Mouse (Mus musculus) limb, embryonic 13.5 days (tissue): ENCODE data around the gene Susd6. TPM values are rescaled to one million over a fixed set of nuclear protein-coding genes. Genes with fewer than 3 reads are reported as not detected.
A peak's percentile ranks its signal among the peaks of the same experiment; 100 is the strongest.

Experiments
- ATAC-seq: fragments of 200-750 bp; cut with Nextera tagmentation; 2 replicates; pipeline ENCODE4 v1.8.0; 2017; ENCODE audit warnings: low read depth, moderate number of reproducible peaks, moderate TSS enrichment; ENCODE audit not compliant: low FRiP score
- H3K27ac ChIP-seq: fragments of 300-500 bp; sonication (generic); 2 replicates; pipeline ENCODE4 v1.5.1; 2015; ENCODE audit warnings: inconsistent platforms, mild to moderate bottlenecking, moderate library complexity
- H3K27me3 ChIP-seq: fragments of 300-500 bp; sonication (generic); 2 replicates; pipeline ENCODE4 v1.6.1; 2015; ENCODE audit warnings: mild to moderate bottlenecking, inconsistent platforms
- H3K36me3 ChIP-seq: fragments of 300-500 bp; sonication (generic); 2 replicates; pipeline ENCODE4 v1.6.1; 2015; ENCODE audit warnings: inconsistent platforms, mild to moderate bottlenecking, moderate library complexity
- H3K4me1 ChIP-seq: fragments of 300-500 bp; sonication (generic); 2 replicates; pipeline ENCODE4 v1.6.1; 2015; ENCODE audit warnings: inconsistent platforms
- H3K4me2 ChIP-seq: fragments of 300-500 bp; sonication (generic); replicated peaks from 2 replicates; pipeline ENCODE4 v1.6.1; 2015; ENCODE audit warnings: inconsistent platforms, mild to moderate bottlenecking, moderate library complexity
- H3K4me3 ChIP-seq: fragments of 300-500 bp; sonication (generic); 2 replicates; pipeline ENCODE4 v1.5.1; 2015; ENCODE audit warnings: moderate library complexity, mild to moderate bottlenecking, inconsistent platforms
- H3K9ac ChIP-seq: fragments of 300-500 bp; sonication (generic); 2 replicates; pipeline ENCODE4 v1.6.1; 2015; ENCODE audit warnings: mild to moderate bottlenecking, inconsistent platforms
- H3K9me3 ChIP-seq: fragments of 300-500 bp; sonication (generic); 2 replicates; pipeline ENCODE4 v1.6.1; 2016; ENCODE audit warnings: inconsistent platforms
- WGBS: fragments of 180-500 bp; shearing (Covaris S2); methylation state at CpG from one replicate; pipeline ENCODE4 v1.1.7; 2015; 5-methylcytosine and 5-hydroxymethylcytosine counted together
- polyA plus RNA-seq: library from polyadenylated mRNA; unstranded; fragments of >200 nt; fragmentation: Nextera tagmentation; extraction: Ambion mirVana; gene quantifications from 2 replicates; pipeline ENCODE4 v1.2.1, GENCODE M21; 2015

The Susd6 gene
- polyA plus RNA-seq, 1 experiment from 2014 or later: 15.7 TPM

- 67% methylated on average over 1 of the region's 1 CpGs for WGBS
- H3K9me3 ChIP-seq: no peaks in the 10 kb centered on the region
- H3K36me3 ChIP-seq: peaks cover 11% of the 10 kb centered on the region; the same call in 1 of the 2 replicates
- H3K4me3 ChIP-seq: no peak overlapping the region
- no peak overlapping the region for H3K9ac ChIP-seq
- H3K27me3 ChIP-seq: no peaks in the 10 kb centered on the region
- ATAC-seq: no peak
- H3K4me2 ChIP-seq: no peak overlapping the region
- H3K4me1 ChIP-seq: peaks cover 4% of the 10 kb centered on the region; the same call in 1 of the 2 replicates
- H3K27ac ChIP-seq: no peak overlapping the region
These were observed 42.0 kb downstream of the Susd6 start for GRCm38 (mm10) chr12:80832313-80832712.

GRCm38 (mm10) chr12:80833541-80833940 lies 43.2 kb downstream of the Susd6 start:
- Histone ChIP-seq H3K9me3 (no peaks in the 10 kb centered on the region), H3K4me1 (peaks cover 4% of the 10 kb centered on the region; the same call in 1 of the 2 replicates), H3K4me2 (no peak overlapping the region), H3K4me3 (no peak overlapping the region), H3K27me3 (no peaks in the 10 kb centered on the region), H3K27ac (no peak overlapping the region), H3K36me3 (peaks cover 6% of the 10 kb centered on the region; the same call in 1 of the 2 replicates), H3K9ac (no peak overlapping the region)
- no peak for ATAC-seq
- WGBS: 61% methylated on average over 2 of the region's 2 CpGs

GRCm38 (mm10) chr12:80834156-80834900 lies 44.0 kb downstream of the Susd6 start:
- no peaks in the 10 kb centered on the region for H3K36me3 ChIP-seq
- H3K27me3 ChIP-seq: no peaks in the 10 kb centered on the region
- peaks cover 4% of the 10 kb centered on the region; the same call in 1 of the 2 replicates for H3K4me1 ChIP-seq
- H3K4me3 ChIP-seq: no peak overlapping the region
- no peaks in the 10 kb centered on the region for H3K9me3 ChIP-seq
- no peak for ATAC-seq
- no peak overlapping the region for H3K4me2 ChIP-seq
- H3K9ac ChIP-seq: no peak overlapping the region
- 88% methylated on average over 3 of the region's 3 CpGs for WGBS
- no peak overlapping the region for H3K27ac ChIP-seq

GRCm38 (mm10) chr12:80834901-80835570 lies 44.7 kb downstream of the Susd6 start:
- Histone ChIP-seq H3K4me1 (peaks cover 4% of the 10 kb centered on the region; the same call in 1 of the 2 replicates), H3K27me3 (no peaks in the 10 kb centered on the region), H3K27ac (no peak overlapping the region), H3K4me2 (no peak overlapping the region), H3K9ac (no peak overlapping the region), H3K4me3 (no peak overlapping the region), H3K9me3 (no peaks in the 10 kb centered on the region), H3K36me3 (no peaks in the 10 kb centered on the region)
- no peak for ATAC-seq
- WGBS: 82% methylated on average over 3 of the region's 8 CpGs

- Histone ChIP-seq H3K27me3 (no peaks in the 10 kb centered on the region), H3K4me2 (no peak overlapping the region), H3K9me3 (no peaks in the 10 kb centered on the region), H3K4me3 (no peak overlapping the region), H3K4me1 (peaks cover 4% of the 10 kb centered on the region; the same call in 1 of the 2 replicates), H3K9ac (no peak overlapping the region), H3K36me3 (no peaks in the 10 kb centered on the region), H3K27ac (no peak overlapping the region)
- no peak for ATAC-seq
- 54% methylated on average over 3 of the region's 3 CpGs for WGBS
These were observed 47.3 kb downstream of the Susd6 start for GRCm38 (mm10) chr12:80837614-80838013.

GRCm38 (mm10) chr12:80838271-80838670 lies 48.0 kb downstream of the Susd6 start:
- Histone ChIP-seq H3K9ac (no peak overlapping the region), H3K4me3 (no peak overlapping the region), H3K27ac (0 out of 2 replicates have a peak overlapping the region, but pooled peaks have one; percentile 34), H3K9me3 (no peaks in the 10 kb centered on the region), H3K4me1 (peaks cover 5% of the 10 kb centered on the region; the same call in 1 of the 2 replicates), H3K36me3 (no peaks in the 10 kb centered on the region), H3K27me3 (no peaks in the 10 kb centered on the region), H3K4me2 (no peak overlapping the region)
- ATAC-seq: no peak

GRCm38 (mm10) chr12:80838787-80839186 lies 48.5 kb downstream of the Susd6 start:
- WGBS: 89% methylated on average over 2 of the region's 2 CpGs
- ATAC-seq: no peak
- Histone ChIP-seq H3K4me3 (no peak overlapping the region), H3K4me1 (peaks cover 10% of the 10 kb centered on the region), H3K9ac (no peak overlapping the region), H3K27ac (no peak overlapping the region), H3K9me3 (no peaks in the 10 kb centered on the region), H3K36me3 (no peaks in the 10 kb centered on the region), H3K27me3 (no peaks in the 10 kb centered on the region), H3K4me2 (no peak overlapping the region)

- Histone ChIP-seq H3K9ac (no peak overlapping the region), H3K9me3 (no peaks in the 10 kb centered on the region), H3K27ac (no peak overlapping the region), H3K4me2 (no peak overlapping the region), H3K4me3 (no peak overlapping the region), H3K36me3 (no peaks in the 10 kb centered on the region), H3K4me1 (peaks cover 18% of the 10 kb centered on the region), H3K27me3 (no peaks in the 10 kb centered on the region)
- no peak for ATAC-seq
- WGBS: 73% methylated on average over 2 of the region's 2 CpGs
These were observed 49.3 kb downstream of the Susd6 start for GRCm38 (mm10) chr12:80839631-80840030.

- H3K9ac ChIP-seq: no peak overlapping the region
- H3K27ac ChIP-seq: no peak overlapping the region
- no peak for ATAC-seq
- H3K4me3 ChIP-seq: no peak overlapping the region
- H3K4me1 ChIP-seq: peaks cover 24% of the 10 kb centered on the region
- H3K4me2 ChIP-seq: no peak overlapping the region
- no peaks in the 10 kb centered on the region for H3K36me3 ChIP-seq
- no peaks in the 10 kb centered on the region for H3K27me3 ChIP-seq
- WGBS: 83% methylated on average over 1 of the region's 1 CpGs
- H3K9me3 ChIP-seq: no peaks in the 10 kb centered on the region
These were observed 51.3 kb downstream of the Susd6 start for GRCm38 (mm10) chr12:80841618-80842017.

- H3K9ac ChIP-seq: no peak overlapping the region
- H3K36me3 ChIP-seq: no peaks in the 10 kb centered on the region
- H3K4me2 ChIP-seq: no peak overlapping the region
- H3K27ac ChIP-seq: no peak overlapping the region
- 95% methylated on average over 1 of the region's 1 CpGs for WGBS
- no peak overlapping the region for H3K4me3 ChIP-seq
- H3K4me1 ChIP-seq: peaks cover 31% of the 10 kb centered on the region
- H3K27me3 ChIP-seq: no peaks in the 10 kb centered on the region
- no peak for ATAC-seq
- no peaks in the 10 kb centered on the region for H3K9me3 ChIP-seq
These were observed 52.3 kb downstream of the Susd6 start for GRCm38 (mm10) chr12:80842609-80843008.

- no peak overlapping the region for H3K4me2 ChIP-seq
- peaks cover 29% of the 10 kb centered on the region for H3K4me1 ChIP-seq
- H3K4me3 ChIP-seq: no peak overlapping the region
- no peak for ATAC-seq
- 75% methylated on average over 2 of the region's 2 CpGs for WGBS
- no peaks in the 10 kb centered on the region for H3K27me3 ChIP-seq
- H3K9me3 ChIP-seq: no peaks in the 10 kb centered on the region
- peak overlapping the region; percentile 28; the same call in 1 of the 2 replicates for H3K27ac ChIP-seq
- H3K9ac ChIP-seq: no peak overlapping the region
- H3K36me3 ChIP-seq: no peaks in the 10 kb centered on the region
These were observed 52.9 kb downstream of the Susd6 start for GRCm38 (mm10) chr12:80843236-80843635.

- ATAC-seq: no peak
These were observed 53.5 kb downstream of the Susd6 start for GRCm38 (mm10) chr12:80843651-80844444.

More at GRCm38 (mm10) chr12:80843651-80844444, 53.5 kb downstream of the Susd6 start:
- H3K27ac ChIP-seq: peak overlapping the region; percentile 53; the same call in 1 of the 2 replicates
- no peaks in the 10 kb centered on the region for H3K27me3 ChIP-seq
- no peaks in the 10 kb centered on the region for H3K36me3 ChIP-seq
- H3K4me1 ChIP-seq: peaks cover 27% of the 10 kb centered on the region
- H3K9me3 ChIP-seq: no peaks in the 10 kb centered on the region
- 70% methylated on average over 4 of the region's 4 CpGs for WGBS
- no peak overlapping the region for H3K4me2 ChIP-seq
- no peak overlapping the region for H3K9ac ChIP-seq
- H3K4me3 ChIP-seq: no peak overlapping the region
